Mouse (Mus musculus): ENCODE data around the gene St7.

DNA sequence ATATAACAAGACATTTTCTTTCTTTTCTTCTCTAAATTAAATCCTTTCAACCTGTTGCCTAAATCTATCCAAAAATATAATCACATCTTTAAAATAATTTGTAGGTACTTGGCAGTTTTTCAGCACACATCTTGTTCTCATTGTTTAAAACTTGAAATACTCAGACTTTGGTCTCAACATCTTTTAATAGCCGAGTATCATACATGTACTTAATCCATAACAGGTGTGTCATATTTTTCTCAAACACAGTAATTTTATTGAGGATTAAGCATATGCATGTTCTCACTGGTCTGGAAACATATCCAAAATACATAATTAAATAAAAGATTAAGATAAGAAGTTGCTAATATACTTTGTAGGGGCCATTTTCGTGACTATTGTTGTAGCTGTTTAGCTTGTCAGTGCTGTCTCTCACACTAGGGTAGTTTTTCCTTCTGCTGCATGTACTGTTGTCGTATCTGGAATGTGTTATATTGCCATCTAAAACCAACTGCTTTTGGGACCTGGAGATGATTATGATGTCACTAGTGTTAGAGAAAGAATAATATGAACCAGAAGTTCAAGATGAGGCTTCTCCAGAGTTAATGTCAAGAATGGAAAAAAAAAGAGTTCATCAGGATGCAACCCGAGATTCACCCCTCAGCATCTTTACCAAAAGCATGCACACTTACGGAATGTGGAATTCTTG is 161.0 kb downstream of the St7 start:
- TF ChIP-seq POLR2A (IDR thresholded peaks at IDR 0.05; ENCODE audit: borderline replicate concordance, control insufficient read depth, low read depth, low read length) (no peak), CTCF (IDR thresholded peaks at IDR 0.05; ENCODE audit: control insufficient read depth, insufficient read depth, low read length) (no peak)
